Mouse (Mus musculus) intestine, postnatal 0 days (tissue): ENCODE measurements around the gene Ncor2. TPM values are rescaled to one million over a fixed set of nuclear protein-coding genes. Genes with fewer than 3 reads are reported as not detected.
A peak's percentile ranks its signal among the peaks of the same experiment; 100 is the strongest.

Experiments
- ATAC-seq: fragments of 200-750 bp; cut with Nextera tagmentation; 2 replicates; pipeline ENCODE4 v1.8.0; 2017; ENCODE audit warnings: mild to moderate bottlenecking, moderate TSS enrichment, moderate library complexity
- H3K27ac ChIP-seq: fragments of 300-500 bp; sonication (generic); 2 replicates; pipeline ENCODE4 v1.5.1; 2014; ENCODE audit warnings: mild to moderate bottlenecking, low read depth, low read length, moderate library complexity
- H3K27me3 ChIP-seq: fragments of 300-500 bp; sonication (generic); replicated peaks from 2 replicates; pipeline ENCODE4 v1.6.1; 2014; ENCODE audit warnings: low read length, mixed read lengths; ENCODE audit not compliant: control insufficient read depth, insufficient read depth
- H3K36me3 ChIP-seq: fragments of 300-500 bp; sonication (generic); 2 replicates; pipeline ENCODE4 v1.6.1; 2014; ENCODE audit warnings: mild to moderate bottlenecking, moderate library complexity; ENCODE audit not compliant: control insufficient read depth, insufficient read depth
- H3K4me1 ChIP-seq: fragments of 300-500 bp; sonication (generic); replicated peaks from 2 replicates; pipeline ENCODE4 v1.6.1; 2014; ENCODE audit warnings: antibody characterized with exemption, low read length, mixed read lengths; ENCODE audit not compliant: control insufficient read depth, insufficient read depth
- H3K4me2 ChIP-seq: fragments of 300-500 bp; sonication (generic); replicated peaks from 2 replicates; pipeline ENCODE4 v1.6.1; 2014; ENCODE audit warnings: low read depth, mild to moderate bottlenecking, moderate library complexity
- H3K4me3 ChIP-seq: fragments of 300-500 bp; sonication (generic); 2 replicates; pipeline ENCODE4 v1.5.1; 2014; ENCODE audit warnings: low read depth, low read length
- H3K9ac ChIP-seq: fragments of 300-500 bp; sonication (generic); 2 replicates; pipeline ENCODE4 v1.6.1; 2014; ENCODE audit warnings: mild to moderate bottlenecking, low read depth, low read length
- H3K9me3 ChIP-seq: fragments of 300-500 bp; sonication (generic); 2 replicates; pipeline ENCODE4 v1.6.1; 2016; ENCODE audit warnings: mixed run types; ENCODE audit not compliant: control insufficient read depth
- CTCF ChIP-seq: sonication (generic); IDR thresholded peaks from 2 replicates; pipeline ENCODE4 v1.5.1; 2016; ENCODE audit warnings: low read depth, mild to moderate bottlenecking, control low read depth, antibody characterized with exemption, moderate library complexity
- WGBS: fragments of 180-500 bp; shearing (Covaris S2); extraction: QIAGEN DNeasy Blood & Tissue Kit; methylation state at CpG from one replicate; pipeline ENCODE4 v1.1.7; 2014; 5-methylcytosine and 5-hydroxymethylcytosine counted together
- polyA plus RNA-seq: library from polyadenylated mRNA; unstranded; fragments of >200 nt; fragmentation: Nextera tagmentation; extraction: Ambion mirVana; gene quantifications from 2 replicates; pipeline ENCODE4 v1.2.1, GENCODE M21; 2015

Ncor2 gene
- polyA plus RNA-seq, 1 experiment from 2014 or later = 7.1 TPM

DNA sequence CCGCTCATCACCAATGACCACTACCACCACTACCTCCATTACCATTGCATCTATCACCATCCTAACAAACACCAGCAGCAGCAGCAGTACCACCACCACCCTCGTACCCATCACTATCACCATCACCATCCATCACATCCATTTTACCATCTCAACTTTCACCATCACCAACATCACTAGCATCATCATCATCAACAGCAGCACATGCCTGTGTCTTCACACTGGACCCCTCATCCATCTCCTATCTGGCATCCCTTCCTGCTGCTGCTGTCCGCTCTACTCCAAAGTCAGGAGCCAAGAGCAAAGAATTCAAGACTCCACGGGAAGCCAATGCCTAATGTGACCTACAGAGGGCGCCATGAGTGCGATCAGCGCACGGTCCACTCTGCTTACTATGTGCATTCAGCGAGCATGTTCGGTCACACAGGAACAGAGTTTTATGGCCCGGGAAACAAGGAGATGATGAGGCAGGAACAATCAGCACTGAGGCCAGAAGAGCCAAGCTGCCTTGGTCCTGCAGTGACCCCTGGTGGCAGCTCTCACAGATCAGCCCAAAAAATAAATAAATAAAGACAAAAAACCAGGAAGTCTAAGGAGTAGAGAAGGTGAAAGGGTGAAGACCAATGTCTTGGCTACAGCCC, 71.9 kb downstream of the Ncor2 start:
- peaks cover 4% of the 10 kb centered on the region for H3K4me1 ChIP-seq
- H3K4me3 ChIP-seq = no peak overlapping the region
- TF ChIP-seq CTCF = peak; percentile 94
- peak; percentile 81 for ATAC-seq
- H3K36me3 ChIP-seq = peaks cover 53% of the 10 kb centered on the region; the same call in 1 of the 2 replicates
- no peaks in the 10 kb centered on the region for H3K27me3 ChIP-seq
- H3K4me2 ChIP-seq = no peak overlapping the region
- H3K9me3 ChIP-seq = no peaks in the 10 kb centered on the region
- 51% methylated on average over 11 of the region's 11 CpGs for WGBS
- no peak overlapping the region for H3K27ac ChIP-seq
- no peak overlapping the region for H3K9ac ChIP-seq

- H3K9me3 ChIP-seq = no peaks in the 10 kb centered on the region
- H3K4me3 ChIP-seq = no peak overlapping the region
- H3K27ac ChIP-seq = no peak overlapping the region
- H3K4me2 ChIP-seq = no peak overlapping the region
- no peaks in the 10 kb centered on the region for H3K27me3 ChIP-seq
- peaks cover 4% of the 10 kb centered on the region for H3K4me1 ChIP-seq
- 82% methylated on average over 16 of the region's 16 CpGs for WGBS
- no peak for ATAC-seq
- peaks cover 61% of the 10 kb centered on the region; the same call in 1 of the 2 replicates for H3K36me3 ChIP-seq
- no peak overlapping the region for H3K9ac ChIP-seq
- TF ChIP-seq CTCF = no peak
Measured at GRCm38 (mm10) chr5:125106191-125106590, 72.8 kb downstream of the Ncor2 start.

DNA sequence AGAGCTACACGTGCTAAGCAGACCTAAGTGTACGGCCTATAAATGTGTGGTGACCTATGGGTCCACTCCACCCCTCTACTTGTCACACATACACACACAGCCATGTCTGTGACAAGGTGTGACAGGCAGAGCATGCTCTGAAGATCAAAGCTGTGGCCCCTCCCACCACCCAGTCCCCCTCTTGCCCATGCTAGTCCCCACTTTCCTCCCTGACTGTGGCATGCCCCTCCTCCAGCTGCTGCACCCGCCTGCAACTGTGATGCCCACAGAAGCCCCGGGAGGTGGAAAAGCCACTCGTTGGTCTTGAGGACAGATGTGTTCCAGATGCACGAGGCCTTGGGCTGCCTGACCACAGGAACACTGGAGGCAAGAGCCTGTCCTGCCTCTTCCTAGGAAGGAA, 74.2 kb downstream of the Ncor2 start:
- no peak overlapping the region for H3K27ac ChIP-seq
- H3K4me1 ChIP-seq = peaks cover 4% of the 10 kb centered on the region
- no peak for ATAC-seq
- no peak for TF ChIP-seq CTCF
- H3K36me3 ChIP-seq = peaks cover 61% of the 10 kb centered on the region; the same call in 1 of the 2 replicates
- H3K27me3 ChIP-seq = no peaks in the 10 kb centered on the region
- 71% methylated on average over 6 of the region's 6 CpGs for WGBS
- no peak overlapping the region for H3K4me2 ChIP-seq
- H3K9me3 ChIP-seq = no peaks in the 10 kb centered on the region
- H3K4me3 ChIP-seq = no peak overlapping the region
- H3K9ac ChIP-seq = no peak overlapping the region

GRCm38 (mm10) chr5:125103396-125103795, 75.6 kb downstream of the Ncor2 start:
- H3K4me1 ChIP-seq = peaks cover 4% of the 10 kb centered on the region
- TF ChIP-seq CTCF = 0 out of 2 replicates have a peak, but pooled peaks have one; percentile 11
- no peaks in the 10 kb centered on the region for H3K27me3 ChIP-seq
- H3K27ac ChIP-seq = peak overlapping the region; percentile 28; the same call in 1 of the 2 replicates
- H3K9me3 ChIP-seq = no peaks in the 10 kb centered on the region
- H3K4me3 ChIP-seq = no peak overlapping the region
- WGBS = 30% methylated on average over 6 of the region's 6 CpGs
- H3K36me3 ChIP-seq = peaks cover 57% of the 10 kb centered on the region; the same call in 1 of the 2 replicates
- ATAC-seq = no peak
- no peak overlapping the region for H3K9ac ChIP-seq
- no peak overlapping the region for H3K4me2 ChIP-seq

GRCm38 (mm10) chr5:125102907-125103306, 76.1 kb downstream of the Ncor2 start:
- Histone ChIP-seq H3K27me3 (no peaks in the 10 kb centered on the region), H3K4me3 (no peak overlapping the region), H3K36me3 (peaks cover 54% of the 10 kb centered on the region; the same call in 1 of the 2 replicates), H3K4me1 (peaks cover 4% of the 10 kb centered on the region), H3K27ac (peak overlapping the region; percentile 28; the same call in 1 of the 2 replicates), H3K9ac (no peak overlapping the region), H3K4me2 (no peak overlapping the region), H3K9me3 (no peaks in the 10 kb centered on the region)
- 34% methylated on average over 7 of the region's 7 CpGs for WGBS
- TF ChIP-seq CTCF = no peak
- no peak for ATAC-seq

DNA sequence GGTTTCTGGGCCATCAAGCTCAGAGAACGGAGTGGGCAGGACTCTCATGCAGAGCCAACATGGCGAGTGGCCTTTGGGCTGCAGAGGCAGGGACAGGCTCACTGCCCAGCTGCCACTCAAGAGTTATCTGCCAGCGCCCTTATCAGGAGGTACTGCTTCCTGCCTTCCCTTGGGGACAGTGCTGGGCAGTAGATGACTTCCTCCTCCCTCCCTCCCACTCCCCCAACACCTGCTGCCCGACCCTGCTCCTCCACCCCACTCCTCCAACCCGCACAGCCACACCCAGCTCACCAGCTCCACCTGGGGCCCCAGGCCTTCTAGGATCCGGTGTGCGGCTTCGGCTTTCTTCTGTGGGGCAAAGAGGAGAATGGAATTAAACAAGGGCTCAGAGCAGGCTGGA, 76.7 kb downstream of the Ncor2 start:
- peak; percentile 18; the same call in 1 of the 2 replicates for TF ChIP-seq CTCF
- Histone ChIP-seq H3K36me3 (peaks cover 55% of the 10 kb centered on the region), H3K4me2 (no peak overlapping the region), H3K4me1 (peaks cover 4% of the 10 kb centered on the region), H3K9me3 (no peaks in the 10 kb centered on the region), H3K27ac (peak overlapping the region; percentile 28; the same call in 1 of the 2 replicates), H3K4me3 (no peak overlapping the region), H3K9ac (no peak overlapping the region), H3K27me3 (no peaks in the 10 kb centered on the region)
- 41% methylated on average over 8 of the region's 8 CpGs for WGBS
- peak; percentile 52 for ATAC-seq
